Mouse (Mus musculus) large intestine, adult 2 months (tissue): ENCODE data around the gene Sympk. TPM values are rescaled to one million over a fixed set of nuclear protein-coding genes. Genes with fewer than 3 reads are reported as not detected.

Experiments used
- DNase-seq: peaks from one replicate; pipeline ENCODE4 v3.0.0-alpha.2; 2012; ENCODE audit warnings: low read depth, low spot score
- WGBS: fragments of 180-500 bp; shearing (Covaris S2); methylation state at CpG from one replicate; pipeline ENCODE4 v1.1.7; 2018; 5-methylcytosine and 5-hydroxymethylcytosine counted together
- polyA plus RNA-seq: library from polyadenylated mRNA; depleted of rRNA; stranded (reverse); fragments of >200 nt; gene quantifications from 2 replicates; pipeline ENCODE4 v1.2.3, GENCODE M21; 2012

Sympk gene
- polyA plus RNA-seq, 1 experiment: 54.8 TPM

- WGBS: 37% methylated on average over 34 of the region's 34 CpGs
These were observed 18.6 kb upstream of the Sympk start for GRCm38 (mm10) chr7:19005417-19006121.

GRCm38 (mm10) chr7:19006476-19006875 is 17.7 kb upstream of the Sympk start:
- 3% methylated on average over 12 of the region's 12 CpGs for WGBS

More at GRCm38 (mm10) chr7:19005417-19006121, 18.6 kb upstream of the Sympk start:
- DNase-seq: no peak

GRCm38 (mm10) chr7:19007026-19007977 is 16.9 kb upstream of the Sympk start:
- 28% methylated on average over 13 of the region's 13 CpGs for whole genome bisulfite sequencing
- DNase-seq: no peak

More at GRCm38 (mm10) chr7:19006476-19006875, 17.7 kb upstream of the Sympk start:
- no peak for DNase-seq

- 57% methylated on average over 7 of the region's 7 CpGs for WGBS
- no peak for DNase-seq
These were observed 13.6 kb upstream of the Sympk start for GRCm38 (mm10) chr7:19010581-19010980.

GRCm38 (mm10) chr7:19012025-19012621 is 12.1 kb upstream of the Sympk start:
- whole genome bisulfite sequencing: 2% methylated on average over 31 of the region's 31 CpGs
- DNase-seq: no peak

- 30% methylated on average over 2 of the region's 2 CpGs for WGBS
- DNase-seq: no peak
These were observed 11.3 kb upstream of the Sympk start for GRCm38 (mm10) chr7:19012882-19013281.

- DNase-seq: no peak
- 78% methylated on average over 15 of the region's 15 CpGs for WGBS
These were observed 9.7 kb upstream of the Sympk start for GRCm38 (mm10) chr7:19014452-19014851.

GRCm38 (mm10) chr7:19016042-19016441 is 8.1 kb upstream of the Sympk start:
- DNase-seq: no peak
- WGBS: 83% methylated on average over 4 of the region's 4 CpGs

GRCm38 (mm10) chr7:19017909-19018308 is 6.3 kb upstream of the Sympk start:
- DNase-seq: no peak
- WGBS: 77% methylated on average over 7 of the region's 7 CpGs

- no peak for DNase-seq
- 10% methylated on average over 8 of the region's 8 CpGs for WGBS
These were observed 3.1 kb upstream of the Sympk start for GRCm38 (mm10) chr7:19021048-19021447.

- DNase-seq: no peak
- 23% methylated on average over 18 of the region's 18 CpGs for WGBS
These were observed 1.8 kb upstream of the Sympk start for GRCm38 (mm10) chr7:19022189-19022958.

GRCm38 (mm10) chr7:19023357-19023814 is 791 bp upstream of the Sympk start, which contains the start of gene Foxa3:
TSS of gene Foxa3 (minus strand) at chr7:19023538.
- DNase-seq: no peak
- WGBS: 1% methylated on average over 29 of the region's 30 CpGs

- no peak for DNase-seq
- WGBS: under 1% methylated on average over 36 of the region's 36 CpGs
These were observed 541 bp downstream of the Sympk start for GRCm38 (mm10) chr7:19024581-19025255.

- DNase-seq: no peak
These were observed 3.9 kb downstream of the Sympk start for GRCm38 (mm10) chr7:19028067-19028466.

- no peak for DNase-seq
- WGBS: 53% methylated on average over 6 of the region's 6 CpGs
These were observed 5.0 kb downstream of the Sympk start for GRCm38 (mm10) chr7:19029084-19029653.

- WGBS: 88% methylated on average over 4 of the region's 4 CpGs
- no peak for DNase-seq
These were observed 7.5 kb downstream of the Sympk start for GRCm38 (mm10) chr7:19031641-19032040.

GRCm38 (mm10) chr7:19044616-19045015 is 20.4 kb downstream of the Sympk start:
- no peak for DNase-seq
- 89% methylated on average over 6 of the region's 6 CpGs for WGBS

GRCm38 (mm10) chr7:19046286-19047069 is 22.3 kb downstream of the Sympk start:
- DNase-seq: no peak

More at GRCm38 (mm10) chr7:19046286-19047069, 22.3 kb downstream of the Sympk start:
- 86% methylated on average over 11 of the region's 11 CpGs for WGBS
